Mouse (Mus musculus) midbrain, postnatal 0 days (tissue): ENCODE measurements around the gene Mad1l1. TPM values are rescaled to one million over a fixed set of nuclear protein-coding genes. Genes with fewer than 3 reads are reported as not detected.
"Not testable (repeated sequence)": the region's sequence is repeated elsewhere in the genome, so short reads cannot be mapped to it uniquely, and the experiment has no call there.

Experiments
- ATAC-seq: fragments of 200-750 bp; cut with Nextera tagmentation; 2 replicates; pipeline ENCODE4 v1.8.0; 2017; ENCODE audit warnings: moderate number of reproducible peaks, mild to moderate bottlenecking, moderate TSS enrichment, moderate library complexity; ENCODE audit not compliant: low FRiP score
- DNase-seq: peaks from one replicate; pipeline ENCODE4 v3.0.0-alpha.2; 2015; ENCODE audit warnings: low spot score
- H3K27ac ChIP-seq: fragments of 300-500 bp; sonication (generic); 2 replicates; pipeline ENCODE4 v1.5.1; 2014; ENCODE audit warnings: low read depth, mild to moderate bottlenecking, low read length, mixed read lengths
- H3K27me3 ChIP-seq: fragments of 300-500 bp; sonication (generic); 2 replicates; pipeline ENCODE4 v1.6.1; 2014; ENCODE audit warnings: low read length, control low read depth, mixed read lengths; ENCODE audit not compliant: insufficient read depth
- H3K36me3 ChIP-seq: fragments of 300-500 bp; sonication (generic); 2 replicates; pipeline ENCODE4 v1.6.1; 2014; ENCODE audit warnings: low read length, control low read depth, mixed read lengths; ENCODE audit not compliant: insufficient read depth
- H3K4me1 ChIP-seq: fragments of 300-500 bp; sonication (generic); 2 replicates; pipeline ENCODE4 v1.6.1; 2014; ENCODE audit warnings: mild to moderate bottlenecking, control low read depth, antibody characterized with exemption, low read length, mixed read lengths; ENCODE audit not compliant: insufficient read depth
- H3K4me2 ChIP-seq: fragments of 300-500 bp; sonication (generic); 2 replicates; pipeline ENCODE4 v1.6.1; 2014; ENCODE audit warnings: low read depth, mild to moderate bottlenecking, low read length, mixed read lengths; ENCODE audit not compliant: poor library complexity, severe bottlenecking
- H3K4me3 ChIP-seq: fragments of 300-500 bp; sonication (generic); 2 replicates; pipeline ENCODE4 v1.5.1; 2014; ENCODE audit warnings: low read depth, mild to moderate bottlenecking, low read length, moderate library complexity
- H3K9ac ChIP-seq: fragments of 300-500 bp; sonication (generic); replicated peaks from 2 replicates; pipeline ENCODE4 v1.6.1; 2014; ENCODE audit warnings: mild to moderate bottlenecking, low read length, moderate library complexity, mixed read lengths; ENCODE audit not compliant: poor library complexity, severe bottlenecking
- H3K9me3 ChIP-seq: fragments of 300-500 bp; sonication (generic); 2 replicates; pipeline ENCODE4 v1.6.1; 2016; ENCODE audit warnings: low read length, control low read depth
- CTCF ChIP-seq: IDR thresholded peaks from 2 replicates; pipeline ENCODE4 v1.5.1; 2016; ENCODE audit warnings: antibody characterized with exemption, mild to moderate bottlenecking
- WGBS: fragments of 180-500 bp; shearing (Covaris S2); extraction: QIAGEN DNeasy Blood & Tissue Kit; methylation state at CpG from one replicate; pipeline ENCODE4 v1.1.7; 2014; 5-methylcytosine and 5-hydroxymethylcytosine counted together
- polyA plus RNA-seq: library from polyadenylated mRNA; unstranded; fragments of >200 nt; fragmentation: Nextera tagmentation; extraction: Ambion mirVana; gene quantifications from 2 replicates; pipeline ENCODE4 v1.2.1, GENCODE M21; 2015
- total RNA-seq: library from RNA; depleted of rRNA; stranded (reverse); fragments of >200 nt; gene quantifications from 2 replicates; pipeline ENCODE4 v1.2.3, GENCODE M21; 2014

Mad1l1 gene
- total and polyA plus RNA-seq, 2 experiments from 2014 or later = 25.9 to 33.5 TPM

DNA sequence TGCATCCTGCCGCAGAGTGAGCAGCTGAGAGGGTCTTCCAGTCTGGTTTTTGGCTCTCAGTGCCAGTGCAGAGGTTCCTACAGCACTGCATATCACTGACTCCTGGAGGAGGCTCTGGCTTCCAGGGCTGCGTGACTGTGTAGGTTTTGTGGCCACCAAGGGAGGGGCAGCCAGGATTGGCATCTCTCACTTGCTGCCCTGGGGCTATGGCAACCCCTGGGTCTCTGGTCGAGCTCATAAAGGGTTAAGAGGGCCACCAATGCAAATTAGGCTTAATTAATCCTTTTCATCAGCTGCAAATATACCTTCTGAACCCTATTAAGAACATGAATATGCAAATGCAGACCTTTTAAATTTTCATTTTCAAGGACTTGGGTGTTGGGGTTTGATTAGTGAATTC is 318.8 kb downstream of the Mad1l1 start:
- no peaks in the 10 kb centered on the region for H3K9me3 ChIP-seq
- H3K27ac ChIP-seq = no peak overlapping the region
- H3K4me1 ChIP-seq = no peaks in the 10 kb centered on the region
- H3K27me3 ChIP-seq = no peaks in the 10 kb centered on the region
- no peak overlapping the region for H3K9ac ChIP-seq
- no peak for ATAC-seq
- DNase-seq = no peak
- WGBS = 52% methylated on average over 3 of the region's 3 CpGs
- TF ChIP-seq CTCF = no peak
- no peak overlapping the region for H3K4me2 ChIP-seq
- H3K4me3 ChIP-seq = no peak overlapping the region
- no peaks in the 10 kb centered on the region for H3K36me3 ChIP-seq

DNA sequence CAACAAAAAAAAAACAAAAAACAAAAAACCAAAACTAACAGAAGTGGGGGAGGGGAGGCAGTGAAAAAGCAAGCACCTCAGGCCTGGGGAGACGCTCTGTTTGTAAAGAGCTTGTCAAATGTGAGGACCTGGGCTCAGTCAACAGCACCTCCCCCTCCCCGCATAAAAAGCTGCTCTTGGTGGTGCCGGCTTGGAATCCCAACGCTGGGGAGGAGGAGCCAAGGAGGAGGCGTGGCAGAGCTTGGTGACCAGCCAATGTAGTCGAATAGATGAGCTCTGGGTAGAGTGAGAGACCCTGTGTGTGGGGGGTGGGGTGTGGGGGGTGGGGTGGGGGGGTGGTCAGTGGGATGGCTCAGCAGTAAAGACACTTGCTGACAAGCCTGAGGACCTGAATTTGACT is 322.4 kb downstream of the Mad1l1 start:
- H3K36me3 ChIP-seq = no peaks in the 10 kb centered on the region
- WGBS = 48% methylated on average over 5 of the region's 6 CpGs
- no peak overlapping the region for H3K27ac ChIP-seq
- no peaks in the 10 kb centered on the region for H3K27me3 ChIP-seq
- no peaks in the 10 kb centered on the region for H3K4me1 ChIP-seq
- no peak overlapping the region for H3K4me3 ChIP-seq
- no peak overlapping the region for H3K9ac ChIP-seq
- no peak for TF ChIP-seq CTCF
- no peak overlapping the region for H3K4me2 ChIP-seq
- no peak for DNase-seq
- no peak for ATAC-seq
- no peaks in the 10 kb centered on the region for H3K9me3 ChIP-seq

DNA sequence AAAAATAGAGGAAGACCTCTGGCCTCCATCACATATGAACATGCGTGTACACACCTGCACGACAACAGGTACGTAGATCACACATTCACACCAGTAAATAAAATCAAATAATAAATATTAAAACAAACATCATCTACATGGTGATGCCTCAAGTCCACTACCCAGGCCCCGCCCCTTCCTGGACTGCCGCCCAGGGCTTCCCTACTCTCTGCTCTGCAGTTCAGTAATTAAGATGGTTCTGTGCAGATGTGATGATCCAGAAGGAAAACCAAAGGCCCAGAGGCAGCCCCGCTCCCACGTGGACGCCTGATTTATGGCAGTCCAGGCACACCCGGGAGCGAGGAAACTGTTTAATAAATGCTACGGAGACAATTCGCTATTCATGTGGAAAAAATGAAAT is 323.0 kb downstream of the Mad1l1 start:
- H3K4me1 ChIP-seq, ATAC-seq, H3K27me3 ChIP-seq, H3K4me3 ChIP-seq, H3K9me3 ChIP-seq, H3K27ac ChIP-seq, H3K9ac ChIP-seq, H3K36me3 ChIP-seq, H3K4me2 ChIP-seq, DNase-seq: not testable (repeated sequence)
- 76% methylated on average over 12 of the region's 12 CpGs for WGBS

DNA sequence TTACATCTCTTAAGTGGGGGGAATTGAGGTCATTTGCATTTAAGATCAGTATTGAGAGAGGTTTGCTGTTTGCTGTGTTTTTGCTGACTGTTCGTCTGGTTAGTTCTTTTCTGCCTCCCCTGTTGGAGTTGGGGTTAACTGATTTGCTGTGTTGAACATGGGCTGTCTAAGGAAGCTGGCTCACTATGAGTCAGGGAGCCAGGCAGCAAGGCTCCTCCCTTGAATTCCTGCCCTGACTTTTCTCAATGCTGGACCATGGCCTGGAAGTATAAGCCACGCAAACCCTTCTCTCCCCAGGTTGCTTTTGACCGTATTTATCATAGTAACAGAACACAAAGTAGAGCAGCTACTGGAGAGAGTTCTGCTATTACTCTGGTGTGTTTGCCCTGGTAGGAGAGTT is 329.8 kb downstream of the Mad1l1 start:
- Histone ChIP-seq H3K27ac (no peak overlapping the region), H3K27me3 (no peaks in the 10 kb centered on the region), H3K9ac (no peak overlapping the region), H3K4me3 (no peak overlapping the region), H3K4me2 (no peak overlapping the region), H3K36me3 (no peaks in the 10 kb centered on the region), H3K4me1 (no peaks in the 10 kb centered on the region), H3K9me3 (0 out of 2 replicates have a peak, but pooled peaks cover 5% of the 10 kb centered on the region)
- no peak for DNase-seq
- no peak for ATAC-seq
- 85% methylated on average over 3 of the region's 3 CpGs for WGBS
- no peak for TF ChIP-seq CTCF

DNA sequence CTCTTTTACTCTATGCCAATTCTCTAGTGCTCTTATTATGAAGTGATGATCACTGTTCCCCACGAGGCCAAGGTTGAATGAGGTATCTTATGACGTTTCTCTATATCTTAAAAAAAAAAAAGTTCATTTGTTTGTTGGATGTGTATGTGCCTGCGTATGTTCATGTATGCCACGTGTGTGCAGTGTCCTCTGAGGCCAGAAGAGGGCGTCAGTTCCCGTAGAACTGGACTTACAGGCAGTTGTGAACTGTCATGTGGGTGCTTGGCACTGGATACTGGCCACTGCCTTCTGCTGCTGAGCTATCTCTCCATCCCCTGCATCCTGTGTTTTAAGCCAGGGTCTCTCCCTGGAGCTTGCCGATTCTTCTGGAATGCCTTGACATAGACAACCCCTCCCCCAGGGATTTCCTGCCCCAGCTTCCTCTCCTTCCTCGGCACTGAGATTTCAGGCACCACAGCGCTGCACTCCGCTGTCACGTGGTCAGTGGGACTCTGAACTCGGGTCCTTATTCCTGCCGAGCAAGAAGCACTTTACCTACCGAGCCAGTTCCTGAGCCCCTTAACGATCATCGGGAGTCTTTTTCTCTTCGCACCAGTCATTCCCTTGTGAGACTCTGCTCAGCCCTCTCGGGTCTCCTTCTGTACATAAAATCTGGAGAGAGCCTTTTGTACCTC is 336.1 kb downstream of the Mad1l1 start:
- no peaks in the 10 kb centered on the region for H3K9me3 ChIP-seq
- ATAC-seq = no peak
- WGBS = 42% methylated on average over 18 of the region's 18 CpGs
- H3K9ac ChIP-seq = no peak overlapping the region
- no peaks in the 10 kb centered on the region for H3K4me1 ChIP-seq
- H3K4me2 ChIP-seq = no peak overlapping the region
- no peaks in the 10 kb centered on the region for H3K27me3 ChIP-seq
- no peak overlapping the region for H3K27ac ChIP-seq
- no peaks in the 10 kb centered on the region for H3K36me3 ChIP-seq
- H3K4me3 ChIP-seq = no peak overlapping the region
- 0 out of 2 replicates have a peak, but pooled peaks have one; percentile 7 for TF ChIP-seq CTCF
- DNase-seq = no peak

DNA sequence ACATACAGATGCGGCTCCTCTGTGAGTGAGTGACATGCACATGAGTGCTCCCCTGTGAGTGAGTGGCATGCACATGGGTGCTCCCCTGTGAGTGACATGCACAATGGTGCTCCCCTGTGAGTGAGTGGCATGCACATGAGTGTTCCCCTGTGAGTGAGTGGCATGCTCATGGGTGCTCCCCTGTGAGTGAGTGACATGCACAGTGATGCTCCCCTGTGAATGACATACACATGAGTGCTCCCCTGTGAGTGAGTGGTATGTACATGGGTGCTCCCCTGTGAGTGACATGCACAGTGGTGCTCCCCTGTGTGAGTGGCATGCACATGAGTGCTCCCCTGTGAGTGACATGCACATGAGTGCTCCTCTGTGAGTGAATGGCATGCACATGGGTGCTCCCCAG is 339.4 kb downstream of the Mad1l1 start:
- Histone ChIP-seq H3K4me3 (no peak overlapping the region), H3K4me2 (no peak overlapping the region), H3K36me3 (no peaks in the 10 kb centered on the region), H3K27me3 (no peaks in the 10 kb centered on the region), H3K4me1 (peaks cover 9% of the 10 kb centered on the region), H3K27ac (no peak overlapping the region), H3K9me3 (no peaks in the 10 kb centered on the region), H3K9ac (no peak overlapping the region)
- DNase-seq (no peak), ATAC-seq (no peak)
- no peak for TF ChIP-seq CTCF
- WGBS = 90% methylated on average over 1 of the region's 1 CpGs
